Mouse (Mus musculus) bone marrow macrophage, adult 2 months (primary cell): ENCODE measurements around the gene Dph2.

Source experiments
- CTCF ChIP-seq: IDR thresholded peaks from 2 replicates; pipeline ENCODE4 v1.5.1; 2012; ENCODE audit warnings: low read depth, mild to moderate bottlenecking, low read length, moderate library complexity
- POLR2A ChIP-seq: IDR thresholded peaks from 2 replicates; pipeline ENCODE4 v1.6.1; 2012; ENCODE audit warnings: mild to moderate bottlenecking, low read depth, low read length, borderline replicate concordance

DNA sequence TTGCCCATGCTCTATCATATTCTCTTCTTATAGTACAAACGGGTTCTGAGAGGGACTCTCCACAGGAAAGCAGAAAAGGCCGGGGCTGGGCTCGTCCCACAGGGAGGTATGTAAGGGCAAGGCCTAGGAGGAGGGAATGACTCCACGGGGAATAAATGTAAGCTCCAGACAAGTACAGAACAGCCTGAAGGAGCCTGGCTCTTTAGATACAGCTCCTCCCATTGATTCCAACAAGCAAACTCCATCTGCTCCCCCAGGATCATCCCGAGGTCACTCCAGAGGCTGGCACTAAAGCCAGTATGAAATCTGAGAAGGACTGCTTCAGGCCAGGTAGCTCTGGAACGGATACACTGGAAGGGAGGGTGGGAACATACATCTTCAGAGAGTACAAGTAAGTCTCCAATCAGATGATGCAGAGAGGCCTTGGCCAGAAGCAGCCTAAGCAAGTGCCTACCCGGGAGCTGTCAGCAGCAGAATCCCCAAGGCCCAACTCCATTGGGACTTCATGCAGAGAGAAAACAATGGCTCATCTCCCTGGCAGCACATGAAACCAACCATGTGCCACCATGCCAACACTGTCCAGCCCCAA lies 20.9 kb upstream of the Dph2 start:
- no peak for TF ChIP-seq POLR2A
- TF ChIP-seq CTCF = no peak
